Mouse (Mus musculus) liver, adult 2 months (tissue): ENCODE data around the gene Il12rb1. TPM values are rescaled to one million over a fixed set of nuclear protein-coding genes. Genes with fewer than 3 reads are reported as not detected.
A peak's percentile ranks its signal among the peaks of the same experiment; 100 is the strongest.

ENCODE experiments used
- DNase-seq: peaks from one replicate; pipeline ENCODE4 v3.0.0-alpha.2; 2011; ENCODE audit warnings: low read depth, low spot score; ENCODE audit errors: extremely low read depth
- H3K27ac ChIP-seq: fragments of 200-500 bp; replicated peaks from 2 replicates; pipeline ENCODE4 v1.5.1; 2012; ENCODE audit warnings: low read depth, mild to moderate bottlenecking, control low read depth, inconsistent platforms, low read length; ENCODE audit not compliant: insufficient read depth
- H3K27me3 ChIP-seq: fragments of 200-500 bp; 2 replicates; pipeline ENCODE4 v1.6.1; 2012; ENCODE audit warnings: mild to moderate bottlenecking, moderate library complexity, low read length, inconsistent platforms; ENCODE audit not compliant: control insufficient read depth, insufficient read depth
- H3K36me3 ChIP-seq: fragments of 200-500 bp; 2 replicates; pipeline ENCODE4 v1.6.1; 2012; ENCODE audit warnings: low read length, inconsistent platforms; ENCODE audit not compliant: control insufficient read depth, insufficient read depth
- H3K4me1 ChIP-seq: fragments of 200-500 bp; 2 replicates; pipeline ENCODE4 v1.6.1; 2011; ENCODE audit warnings: low read length; ENCODE audit not compliant: control insufficient read depth, insufficient read depth
- H3K4me3 ChIP-seq: fragments of 200-500 bp; 2 replicates; pipeline ENCODE4 v1.5.1; 2011; ENCODE audit warnings: low read depth, mild to moderate bottlenecking, control low read depth, low read length, moderate library complexity; ENCODE audit not compliant: insufficient read depth
- H3K79me2 ChIP-seq: fragments of 200-500 bp; 2 replicates; pipeline ENCODE4 v1.6.1; 2012; ENCODE audit warnings: inconsistent platforms, mild to moderate bottlenecking, low read length, moderate library complexity; ENCODE audit not compliant: control insufficient read depth, insufficient read depth
- H3K9ac ChIP-seq: fragments of 200-500 bp; 2 replicates; pipeline ENCODE4 v1.6.1; 2012; ENCODE audit warnings: low read depth, mild to moderate bottlenecking, control low read depth, inconsistent platforms, low read length
- CTCF ChIP-seq: fragments of 200-500 bp; IDR thresholded peaks from 2 replicates; pipeline ENCODE4 v1.5.1; 2011; ENCODE audit warnings: low read depth, low read length, control low read depth
- POLR2A ChIP-seq: fragments of 200-500 bp; IDR thresholded peaks from 2 replicates; pipeline ENCODE4 v1.6.1; 2011; ENCODE audit warnings: low read length, control low read depth; ENCODE audit not compliant: insufficient read depth; ENCODE audit errors: extremely low read depth
- WGBS: fragments of 180-500 bp; shearing (Covaris S2); methylation state at CpG from one replicate; pipeline ENCODE4 v1.1.7; 2018; 5-methylcytosine and 5-hydroxymethylcytosine counted together
- polyA plus RNA-seq: library from polyadenylated mRNA; depleted of rRNA; stranded (reverse); fragments of >200 nt; gene quantifications from 2 replicates; pipeline ENCODE4 v1.2.3, GENCODE M21; 2012; rRNA removed
- total RNA-seq: library from RNA; depleted of rRNA; stranded (reverse); fragments of >200 nt; gene quantifications from 2 replicates; pipeline ENCODE4 v1.2.3, GENCODE M21; 2014; rRNA removed

The Il12rb1 gene
- total RNA-seq (0.37 and 0.40 TPM in 2 replicates), polyA plus RNA-seq (0.34 and 0.60 TPM in 2 replicates)

DNA sequence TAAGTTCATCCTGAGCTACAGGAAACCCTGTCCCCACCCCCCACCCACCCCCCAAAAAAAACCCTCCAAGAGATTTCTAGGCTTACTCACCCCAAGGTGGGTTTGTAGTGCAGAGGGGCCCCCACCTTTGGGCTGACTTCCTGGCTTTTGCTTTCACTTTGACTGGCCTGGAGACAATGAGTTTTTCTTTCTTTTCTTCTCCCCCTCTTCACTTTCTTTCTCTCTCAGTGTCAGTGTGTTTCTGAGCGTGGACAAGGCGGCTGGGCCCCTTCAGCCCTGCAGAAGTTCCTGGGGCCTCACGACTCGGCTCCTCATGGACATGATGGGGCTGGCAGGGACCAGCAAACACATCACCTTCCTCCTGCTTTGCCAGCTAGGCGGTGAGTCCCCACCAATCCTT is at the start of gene Il12rb1:
Gene Il12rb1 (plus strand): TSS at position 211 of the 400 bp plus-strand sequence.
- no peak within 1 kb of the TSS for H3K4me3 ChIP-seq
- H3K27me3 ChIP-seq, result no peaks in the 10 kb centered on the region
- TF ChIP-seq CTCF (no peak), POLR2A (no peak)
- H3K27ac ChIP-seq, result no peak within 1 kb of the TSS
- no peaks in the 10 kb centered on the region; the same call in 1 of the 2 replicates for H3K79me2 ChIP-seq
- no peaks in the 10 kb centered on the region for H3K36me3 ChIP-seq
- H3K9ac ChIP-seq, result no peak within 1 kb of the TSS
- DNase-seq, result no peak
- H3K4me1 ChIP-seq, result no peaks in the 10 kb centered on the region
- 96% methylated on average over 5 of the region's 5 CpGs for WGBS

DNA sequence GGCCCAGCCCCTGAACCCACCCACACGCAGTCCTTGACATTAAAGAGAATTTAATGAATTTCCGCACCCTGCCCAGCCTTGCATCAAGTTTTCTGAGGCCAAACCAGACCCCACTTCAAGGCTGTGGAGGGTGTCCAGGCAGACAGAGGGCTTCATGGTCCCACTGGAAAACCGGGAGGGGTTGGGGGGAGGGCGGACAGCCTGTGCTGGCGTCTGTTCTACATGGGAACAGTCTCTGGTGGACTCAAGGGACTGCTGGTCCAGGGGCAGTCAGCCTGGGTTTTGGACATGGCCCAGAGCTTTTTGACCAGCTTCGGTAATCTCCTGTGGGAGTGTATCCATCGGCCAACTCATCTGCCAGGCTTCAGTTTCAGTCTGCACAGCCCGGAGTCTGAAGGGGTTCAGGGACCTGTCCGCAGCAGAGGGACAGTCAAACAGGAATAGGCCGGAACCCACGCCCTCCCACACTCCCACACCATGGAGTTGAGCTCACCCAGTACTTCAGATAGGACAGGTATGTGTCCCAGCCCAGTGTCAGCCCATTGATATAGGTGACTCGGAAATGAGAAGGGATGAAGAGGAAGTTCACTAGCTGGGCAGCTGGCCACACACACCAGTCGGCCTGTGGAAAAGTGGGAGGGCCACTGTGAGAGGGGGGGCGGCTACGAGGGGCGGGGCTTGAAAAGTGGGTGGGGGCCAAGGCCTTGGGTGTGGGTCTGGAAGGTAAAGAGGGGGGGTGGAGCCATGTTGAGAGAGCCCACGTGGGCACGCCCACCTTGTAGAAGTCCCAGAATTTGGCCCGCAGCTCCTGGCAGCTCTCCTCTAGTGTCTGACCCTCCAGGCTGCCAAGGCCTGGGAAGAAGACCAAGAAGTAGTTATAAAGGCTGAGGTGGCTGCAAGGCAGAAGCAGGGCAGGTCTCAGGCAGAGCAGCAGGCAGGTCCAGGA is 49.4 kb upstream of the Il12rb1 start:
- H3K4me1 ChIP-seq, result peaks cover 14% of the 10 kb centered on the region
- no peak overlapping the region for H3K27ac ChIP-seq
- H3K36me3 ChIP-seq, result no peaks in the 10 kb centered on the region
- no peaks in the 10 kb centered on the region for H3K27me3 ChIP-seq
- TF ChIP-seq CTCF (no peak), POLR2A (no peak)
- peaks cover 4% of the 10 kb centered on the region; the same call in 1 of the 2 replicates for H3K79me2 ChIP-seq
- DNase-seq, result no peak
- 56% methylated on average over 19 of the region's 19 CpGs for WGBS
- H3K4me3 ChIP-seq, result no peak overlapping the region
- no peak overlapping the region for H3K9ac ChIP-seq

DNA sequence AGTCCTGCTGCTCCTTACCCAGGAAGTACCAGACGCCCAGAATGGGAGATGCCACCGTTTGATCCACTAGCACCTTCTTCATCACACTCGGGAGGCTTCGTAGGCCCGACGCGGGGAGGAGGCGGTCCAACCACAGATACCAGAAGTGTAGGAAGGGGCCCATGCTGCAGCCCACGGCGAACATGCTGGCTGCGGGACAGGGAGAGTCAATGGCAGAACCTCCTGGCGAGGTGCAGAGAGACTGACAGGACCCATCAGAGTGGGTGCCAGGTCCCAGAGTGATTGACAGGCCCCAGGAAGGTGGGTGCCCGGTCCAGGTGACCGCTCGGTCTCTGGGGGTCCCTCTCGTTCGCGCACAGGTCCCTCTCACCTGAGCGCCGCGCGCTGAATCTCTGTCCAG is 47.9 kb upstream of the Il12rb1 start:
- H3K36me3 ChIP-seq, result no peaks in the 10 kb centered on the region
- no peaks in the 10 kb centered on the region for H3K27me3 ChIP-seq
- TF ChIP-seq CTCF (no peak), POLR2A (no peak)
- H3K9ac ChIP-seq, result peak overlapping the region; percentile 92
- DNase-seq, result no peak
- H3K4me3 ChIP-seq, result peak overlapping the region; percentile 71
- H3K4me1 ChIP-seq, result peaks cover 14% of the 10 kb centered on the region
- WGBS, result 3% methylated on average over 22 of the region's 22 CpGs
- peak overlapping the region; percentile 54 for H3K27ac ChIP-seq
- no peaks in the 10 kb centered on the region for H3K79me2 ChIP-seq

DNA sequence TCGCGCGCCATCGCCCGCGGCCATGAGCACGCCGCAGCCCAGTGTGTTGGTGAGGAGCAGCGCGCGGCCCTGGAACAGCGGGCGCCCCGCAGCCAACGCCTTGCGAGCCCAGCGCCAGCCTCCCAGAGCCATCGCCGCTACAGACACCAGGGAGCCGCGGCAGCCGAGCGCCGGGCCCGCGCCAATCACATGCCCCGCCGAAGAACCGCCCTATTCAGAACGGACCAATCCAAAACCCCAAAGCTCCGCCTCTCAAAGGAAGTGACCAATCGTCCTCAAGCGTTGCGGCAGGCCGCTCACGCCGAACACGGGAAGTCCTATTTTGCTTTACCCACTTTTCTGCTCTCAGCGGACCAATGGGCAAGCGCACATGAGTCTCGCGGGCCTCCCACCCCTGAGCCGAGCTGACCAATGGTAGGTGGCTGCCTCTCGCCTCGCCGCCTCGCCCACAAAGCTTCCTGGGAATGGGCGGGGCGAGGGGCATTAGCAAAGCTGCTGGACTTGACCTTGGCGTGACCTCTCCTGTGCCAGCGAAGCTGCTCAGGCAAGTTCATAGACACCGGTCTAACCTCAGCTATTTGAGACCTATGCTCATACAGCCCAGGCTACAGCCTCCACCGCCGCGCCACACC is 47.4 kb upstream of the Il12rb1 start, which contains the start of gene Mpv17l2:
Gene Mpv17l2 (minus strand): TSS at position 172 of the 632 bp plus-strand sequence.
- DNase-seq, result peak; percentile 98
- WGBS, result 1% methylated on average over 55 of the region's 55 CpGs
- Histone ChIP-seq H3K79me2 (no peaks in the 10 kb centered on the region), H3K4me1 (peaks cover 11% of the 10 kb centered on the region), H3K4me3 (peak within 1 kb of the TSS; percentile 71), H3K9ac (peak within 1 kb of the TSS; percentile 92), H3K27ac (peak within 1 kb of the TSS; percentile 78), H3K27me3 (no peaks in the 10 kb centered on the region), H3K36me3 (no peaks in the 10 kb centered on the region)
- no peak for TF ChIP-seq CTCF
- peak; percentile 81 for TF ChIP-seq POLR2A

DNA sequence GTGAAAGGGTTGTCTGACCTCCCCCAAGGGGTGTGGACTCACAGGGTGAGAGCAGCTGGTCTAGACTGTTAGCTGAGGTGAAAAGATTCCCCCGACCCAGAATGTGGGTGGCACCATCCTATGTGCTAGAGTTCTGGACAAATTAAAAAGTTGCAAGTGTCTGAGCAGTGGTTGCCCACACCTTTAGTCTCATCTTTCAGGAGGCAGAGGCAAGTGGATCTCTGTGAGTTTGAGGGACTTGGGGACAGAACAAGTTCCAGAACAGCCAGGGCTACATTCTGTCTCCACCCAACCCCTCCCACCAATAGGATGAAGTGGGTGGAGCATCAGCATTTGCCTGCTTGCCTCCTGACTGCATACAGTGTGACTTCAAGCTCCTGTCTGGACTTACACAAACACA is 46.1 kb upstream of the Il12rb1 start:
- H3K79me2 ChIP-seq, result no peaks in the 10 kb centered on the region
- no peak overlapping the region for H3K9ac ChIP-seq
- H3K36me3 ChIP-seq, result no peaks in the 10 kb centered on the region
- 48% methylated on average over 1 of the region's 1 CpGs for WGBS
- peaks cover 13% of the 10 kb centered on the region for H3K4me1 ChIP-seq
- no peak for TF ChIP-seq POLR2A
- TF ChIP-seq CTCF, result no peak
- no peak overlapping the region for H3K27ac ChIP-seq
- no peak for DNase-seq
- H3K4me3 ChIP-seq, result no peak overlapping the region
- H3K27me3 ChIP-seq, result no peaks in the 10 kb centered on the region

DNA sequence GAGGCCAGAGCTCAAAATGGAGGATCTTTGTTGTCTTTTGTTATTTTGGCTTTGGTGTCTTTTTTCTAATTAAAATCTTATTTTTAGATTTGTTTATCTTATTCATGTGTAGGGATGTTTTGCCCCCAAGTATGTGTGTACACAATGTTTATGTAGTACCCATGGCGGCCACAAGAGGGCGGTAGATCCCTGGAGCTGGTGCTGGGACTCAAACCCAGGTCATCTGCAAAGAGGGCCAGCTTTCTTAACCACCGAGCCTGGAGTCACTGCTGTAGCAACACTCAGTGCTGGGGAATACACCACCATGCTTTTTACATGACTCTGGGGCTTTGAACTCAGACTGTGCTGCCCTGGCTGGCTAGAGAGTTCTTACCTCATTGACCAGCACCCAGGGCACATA is 44.9 kb upstream of the Il12rb1 start:
- no peak overlapping the region for H3K4me3 ChIP-seq
- peaks cover 18% of the 10 kb centered on the region for H3K4me1 ChIP-seq
- no peak overlapping the region for H3K9ac ChIP-seq

More for the DNA sequence above, 44.9 kb upstream of the Il12rb1 start:
- Histone ChIP-seq H3K27me3 (no peaks in the 10 kb centered on the region), H3K79me2 (no peaks in the 10 kb centered on the region), H3K27ac (peak overlapping the region; percentile 36), H3K36me3 (no peaks in the 10 kb centered on the region)
- TF ChIP-seq CTCF, result peak; percentile 88
- TF ChIP-seq POLR2A, result no peak
- 1% methylated on average over 3 of the region's 3 CpGs for WGBS
- no peak for DNase-seq
